Mouse (Mus musculus) E14TG2a.4 (cell line): ENCODE results near the gene I0C0044D17Rik.

Source experiments
- CTCF ChIP-seq: conservative IDR thresholded peaks from 2 replicates; pipeline ENCODE4 v1.5.1; 2014; ENCODE audit warnings: low read length
- NANOG ChIP-seq: IDR thresholded peaks from 2 replicates; pipeline ENCODE4 v1.6.1; 2014; ENCODE audit warnings: borderline replicate concordance, low read length, mixed read lengths
- POU5F1 ChIP-seq: IDR thresholded peaks from 2 replicates; pipeline ENCODE4 v1.6.1; 2014; ENCODE audit warnings: low read length, borderline replicate concordance

GRCm38 (mm10) chr4:98804476-98805134 lies 19.0 kb downstream of the I0C0044D17Rik start:
- TF ChIP-seq CTCF (no peak), NANOG (no peak), POU5F1 (no peak)
